Mouse (Mus musculus): ENCODE results near the gene Tmco4. TPM values are rescaled to one million over a fixed set of nuclear protein-coding genes. Genes with fewer than 3 reads are reported as not detected.

Tmco4 gene
- polyA plus RNA-seq, 1 experiment from 2014 or later: 2.2 TPM

- no peak overlapping the region for H3K4me2 ChIP-seq (ENCODE audit: low read depth, low read length)
- H3K27me3 ChIP-seq (ENCODE audit: control insufficient read depth, insufficient read depth, low read length): no peaks in the 10 kb centered on the region
- no peaks in the 10 kb centered on the region for H3K36me3 ChIP-seq (replicated peaks; ENCODE audit: control insufficient read depth, insufficient read depth, low read depth, low read length)
- H3K4me3 ChIP-seq (ENCODE audit: low read depth, low read length): no peak overlapping the region
- H3K27ac ChIP-seq (replicated peaks; ENCODE audit: low read depth, low read length): no peak overlapping the region
- peaks cover 2% of the 10 kb centered on the region; the same call in 1 of the 2 replicates for H3K4me1 ChIP-seq (ENCODE audit: control insufficient read depth, insufficient read depth, low read length)
- H3K9me3 ChIP-seq (replicated peaks; ENCODE audit: control insufficient read depth, low read length): no peaks in the 10 kb centered on the region
- WGBS: 42% methylated on average over 6 of the region's 6 CpGs
- no peak overlapping the region for H3K9ac ChIP-seq (replicated peaks; ENCODE audit: low read length)
- no peak for DNase-seq (ENCODE audit: low spot score)
- ATAC-seq (replicated peaks; ENCODE audit: insufficient number of reproducible peaks, low FRiP score, low TSS enrichment, low read depth): no peak
These were observed 30.7 kb upstream of the Tmco4 start for GRCm38 (mm10) chr4:138941966-138942365.

- Histone ChIP-seq H3K9me3 (replicated peaks; ENCODE audit: control insufficient read depth, low read length) (no peaks in the 10 kb centered on the region), H3K4me3 (ENCODE audit: low read depth, low read length) (no peak overlapping the region), H3K9ac (replicated peaks; ENCODE audit: low read length) (no peak overlapping the region), H3K4me1 (ENCODE audit: control insufficient read depth, insufficient read depth, low read length) (peaks cover 2% of the 10 kb centered on the region; the same call in 1 of the 2 replicates), H3K36me3 (replicated peaks; ENCODE audit: control insufficient read depth, insufficient read depth, low read depth, low read length) (no peaks in the 10 kb centered on the region), H3K27ac (replicated peaks; ENCODE audit: low read depth, low read length) (no peak overlapping the region), H3K4me2 (ENCODE audit: low read depth, low read length) (no peak overlapping the region), H3K27me3 (ENCODE audit: control insufficient read depth, insufficient read depth, low read length) (no peaks in the 10 kb centered on the region)
- ATAC-seq (replicated peaks; ENCODE audit: insufficient number of reproducible peaks, low FRiP score, low TSS enrichment, low read depth): no peak
- WGBS: 26% methylated on average over 15 of the region's 15 CpGs
- peak; percentile 78 for DNase-seq (ENCODE audit: low spot score)
These were observed 29.0 kb upstream of the Tmco4 start for GRCm38 (mm10) chr4:138943730-138944129.

- Histone ChIP-seq H3K4me3 (ENCODE audit: low read depth, low read length) (no peak overlapping the region), H3K36me3 (replicated peaks; ENCODE audit: control insufficient read depth, insufficient read depth, low read depth, low read length) (no peaks in the 10 kb centered on the region), H3K9ac (replicated peaks; ENCODE audit: low read length) (no peak overlapping the region), H3K4me2 (ENCODE audit: low read depth, low read length) (no peak overlapping the region), H3K27me3 (ENCODE audit: control insufficient read depth, insufficient read depth, low read length) (no peaks in the 10 kb centered on the region), H3K27ac (replicated peaks; ENCODE audit: low read depth, low read length) (no peak overlapping the region), H3K9me3 (replicated peaks; ENCODE audit: control insufficient read depth, low read length) (no peaks in the 10 kb centered on the region), H3K4me1 (ENCODE audit: control insufficient read depth, insufficient read depth, low read length) (no peaks in the 10 kb centered on the region)
- WGBS: 83% methylated on average over 2 of the region's 2 CpGs
- DNase-seq (ENCODE audit: low spot score) (no peak), ATAC-seq (replicated peaks; ENCODE audit: insufficient number of reproducible peaks, low FRiP score, low TSS enrichment, low read depth) (no peak)
These were observed 24.4 kb upstream of the Tmco4 start for GRCm38 (mm10) chr4:138948257-138948656.

GRCm38 (mm10) chr4:138958612-138959011 lies 14.1 kb upstream of the Tmco4 start:
- H3K27ac ChIP-seq (replicated peaks; ENCODE audit: low read depth, low read length): no peak overlapping the region
- H3K9me3 ChIP-seq (replicated peaks; ENCODE audit: control insufficient read depth, low read length): no peaks in the 10 kb centered on the region
- no peak for ATAC-seq (replicated peaks; ENCODE audit: insufficient number of reproducible peaks, low FRiP score, low TSS enrichment, low read depth)
- 84% methylated on average over 9 of the region's 9 CpGs for WGBS
- no peaks in the 10 kb centered on the region for H3K36me3 ChIP-seq (replicated peaks; ENCODE audit: control insufficient read depth, insufficient read depth, low read depth, low read length)
- no peak overlapping the region for H3K4me3 ChIP-seq (ENCODE audit: low read depth, low read length)
- DNase-seq (ENCODE audit: low spot score): no peak
- no peaks in the 10 kb centered on the region for H3K4me1 ChIP-seq (ENCODE audit: control insufficient read depth, insufficient read depth, low read length)
- no peaks in the 10 kb centered on the region for H3K27me3 ChIP-seq (ENCODE audit: control insufficient read depth, insufficient read depth, low read length)
- no peak overlapping the region for H3K4me2 ChIP-seq (ENCODE audit: low read depth, low read length)
- no peak overlapping the region for H3K9ac ChIP-seq (replicated peaks; ENCODE audit: low read length)

GRCm38 (mm10) chr4:138959120-138959519 lies 13.6 kb upstream of the Tmco4 start:
- Histone ChIP-seq H3K27me3 (ENCODE audit: control insufficient read depth, insufficient read depth, low read length) (no peaks in the 10 kb centered on the region), H3K9ac (replicated peaks; ENCODE audit: low read length) (no peak overlapping the region), H3K27ac (replicated peaks; ENCODE audit: low read depth, low read length) (no peak overlapping the region), H3K4me1 (ENCODE audit: control insufficient read depth, insufficient read depth, low read length) (no peaks in the 10 kb centered on the region), H3K4me2 (ENCODE audit: low read depth, low read length) (no peak overlapping the region), H3K9me3 (replicated peaks; ENCODE audit: control insufficient read depth, low read length) (no peaks in the 10 kb centered on the region), H3K4me3 (ENCODE audit: low read depth, low read length) (no peak overlapping the region), H3K36me3 (replicated peaks; ENCODE audit: control insufficient read depth, insufficient read depth, low read depth, low read length) (no peaks in the 10 kb centered on the region)
- no peak for ATAC-seq (replicated peaks; ENCODE audit: insufficient number of reproducible peaks, low FRiP score, low TSS enrichment, low read depth)
- DNase-seq (ENCODE audit: low spot score): no peak
- 83% methylated on average over 15 of the region's 15 CpGs for WGBS

- WGBS: 64% methylated on average over 7 of the region's 7 CpGs
- no peak for ATAC-seq (replicated peaks; ENCODE audit: insufficient number of reproducible peaks, low FRiP score, low TSS enrichment, low read depth)
These were observed 12.8 kb upstream of the Tmco4 start for GRCm38 (mm10) chr4:138959926-138960325.

GRCm38 (mm10) chr4:138962719-138963118 lies 10.0 kb upstream of the Tmco4 start:
- 87% methylated on average over 5 of the region's 5 CpGs for WGBS
- Histone ChIP-seq H3K9ac (replicated peaks; ENCODE audit: low read length) (no peak overlapping the region), H3K4me1 (ENCODE audit: control insufficient read depth, insufficient read depth, low read length) (no peaks in the 10 kb centered on the region), H3K27me3 (ENCODE audit: control insufficient read depth, insufficient read depth, low read length) (no peaks in the 10 kb centered on the region), H3K36me3 (replicated peaks; ENCODE audit: control insufficient read depth, insufficient read depth, low read depth, low read length) (no peaks in the 10 kb centered on the region), H3K9me3 (replicated peaks; ENCODE audit: control insufficient read depth, low read length) (no peaks in the 10 kb centered on the region), H3K27ac (replicated peaks; ENCODE audit: low read depth, low read length) (no peak overlapping the region), H3K4me2 (ENCODE audit: low read depth, low read length) (no peak overlapping the region), H3K4me3 (ENCODE audit: low read depth, low read length) (no peak overlapping the region)
- ATAC-seq (replicated peaks; ENCODE audit: insufficient number of reproducible peaks, low FRiP score, low TSS enrichment, low read depth) (no peak), DNase-seq (ENCODE audit: low spot score) (no peak)

More at GRCm38 (mm10) chr4:138959926-138960325, 12.8 kb upstream of the Tmco4 start:
- Histone ChIP-seq H3K4me2 (ENCODE audit: low read depth, low read length) (no peak overlapping the region), H3K9ac (replicated peaks; ENCODE audit: low read length) (no peak overlapping the region), H3K27me3 (ENCODE audit: control insufficient read depth, insufficient read depth, low read length) (no peaks in the 10 kb centered on the region), H3K4me3 (ENCODE audit: low read depth, low read length) (no peak overlapping the region), H3K27ac (replicated peaks; ENCODE audit: low read depth, low read length) (no peak overlapping the region), H3K9me3 (replicated peaks; ENCODE audit: control insufficient read depth, low read length) (no peaks in the 10 kb centered on the region), H3K36me3 (replicated peaks; ENCODE audit: control insufficient read depth, insufficient read depth, low read depth, low read length) (no peaks in the 10 kb centered on the region), H3K4me1 (ENCODE audit: control insufficient read depth, insufficient read depth, low read length) (no peaks in the 10 kb centered on the region)
- no peak for DNase-seq (ENCODE audit: low spot score)

GRCm38 (mm10) chr4:138965871-138966270 lies 6.8 kb upstream of the Tmco4 start:
- ATAC-seq (replicated peaks; ENCODE audit: insufficient number of reproducible peaks, low FRiP score, low TSS enrichment, low read depth): no peak
- H3K36me3 ChIP-seq (replicated peaks; ENCODE audit: control insufficient read depth, insufficient read depth, low read depth, low read length): no peaks in the 10 kb centered on the region

More at GRCm38 (mm10) chr4:138965871-138966270, 6.8 kb upstream of the Tmco4 start:
- 85% methylated on average over 5 of the region's 5 CpGs for WGBS
- H3K9ac ChIP-seq (replicated peaks; ENCODE audit: low read length): no peak overlapping the region
- H3K4me3 ChIP-seq (ENCODE audit: low read depth, low read length): no peak overlapping the region
- DNase-seq (ENCODE audit: low spot score): no peak
- no peak overlapping the region for H3K27ac ChIP-seq (replicated peaks; ENCODE audit: low read depth, low read length)
- H3K4me2 ChIP-seq (ENCODE audit: low read depth, low read length): no peak overlapping the region
- no peaks in the 10 kb centered on the region for H3K27me3 ChIP-seq (ENCODE audit: control insufficient read depth, insufficient read depth, low read length)
- H3K9me3 ChIP-seq (replicated peaks; ENCODE audit: control insufficient read depth, low read length): no peaks in the 10 kb centered on the region
- no peaks in the 10 kb centered on the region for H3K4me1 ChIP-seq (ENCODE audit: control insufficient read depth, insufficient read depth, low read length)

All from embryonic facial prominence, embryonic 11.5 days (tissue).